Mouse (Mus musculus) frontal cortex, postnatal 14 days (tissue): ENCODE data around the gene Ankmy1.

ENCODE experiments used
- DNase-seq, 2 experiments: peaks; one replicate each; pipeline ENCODE4 v3.0.0; 2022; ENCODE audit warnings: low spot score in 2 of 2

Ankmy1 gene

GRCm38 (mm10) chr1:92830626-92831187 is 72.0 kb downstream of the Ankmy1 start:
- DNase-seq = no peak

- DNase-seq = no peak
These were observed 86.9 kb downstream of the Ankmy1 start for GRCm38 (mm10) chr1:92815756-92816294.

- no peak for DNase-seq
These were observed 87.6 kb downstream of the Ankmy1 start for GRCm38 (mm10) chr1:92815100-92815499.

- no peak for DNase-seq
These were observed 88.4 kb downstream of the Ankmy1 start for GRCm38 (mm10) chr1:92814319-92814718.
